Mouse (Mus musculus) intestine, embryonic 14.5 days (tissue): ENCODE measurements at regions not wholly inside any gene's neighbourhood (a gene's known extent, or its start where the extent isn't known, plus 50 kb on each side); places are given as distances from the start of the nearest gene placed in this dataset.

Source experiments
- ATAC-seq: fragments of 200-750 bp; cut with Nextera tagmentation; replicated peaks from 2 replicates; pipeline ENCODE4 v1.8.0; 2017; ENCODE audit warnings: low read depth, moderate number of reproducible peaks, moderate TSS enrichment, moderate library complexity; ENCODE audit not compliant: low FRiP score, low TSS enrichment
- DNase-seq: peaks from one replicate; pipeline ENCODE4 v3.0.0-alpha.2; 2018; ENCODE audit warnings: low spot score
- H3K27ac ChIP-seq: fragments of 300-500 bp; sonication (generic); 2 replicates; pipeline ENCODE4 v1.5.1; 2014; ENCODE audit warnings: low read depth, mild to moderate bottlenecking, control low read depth
- H3K27me3 ChIP-seq: fragments of 300-500 bp; sonication (generic); replicated peaks from 2 replicates; pipeline ENCODE4 v1.6.1; 2014; ENCODE audit warnings: low read length, control low read depth; ENCODE audit not compliant: control insufficient read depth, insufficient read depth
- H3K36me3 ChIP-seq: fragments of 300-500 bp; sonication (generic); 2 replicates; pipeline ENCODE4 v1.6.1; 2014; ENCODE audit warnings: low read length, control low read depth; ENCODE audit not compliant: control insufficient read depth, insufficient read depth
- H3K4me1 ChIP-seq: fragments of 300-500 bp; sonication (generic); replicated peaks from 2 replicates; pipeline ENCODE4 v1.6.1; 2014; ENCODE audit warnings: low read length, control low read depth, mixed read lengths; ENCODE audit not compliant: control insufficient read depth, insufficient read depth
- H3K4me2 ChIP-seq: fragments of 300-500 bp; sonication (generic); 2 replicates; pipeline ENCODE4 v1.6.1; 2014; ENCODE audit warnings: low read length
- H3K4me3 ChIP-seq: fragments of 300-500 bp; sonication (generic); 2 replicates; pipeline ENCODE4 v1.5.1; 2014; ENCODE audit warnings: low read depth, low read length, control low read depth, mixed read lengths
- H3K9ac ChIP-seq: fragments of 300-500 bp; sonication (generic); 2 replicates; pipeline ENCODE4 v1.6.1; 2014; ENCODE audit warnings: mild to moderate bottlenecking, low read length
- H3K9me3 ChIP-seq: fragments of 300-500 bp; sonication (generic); 2 replicates; pipeline ENCODE4 v1.6.1; 2016; ENCODE audit warnings: low read length, control low read depth; ENCODE audit not compliant: control insufficient read depth
- WGBS: fragments of 180-500 bp; shearing (Covaris S2); extraction: QIAGEN DNeasy Blood & Tissue Kit; methylation state at CpG from one replicate; pipeline ENCODE4 v1.1.7; 2014; 5-methylcytosine and 5-hydroxymethylcytosine counted together

GRCm38 (mm10) chr16:65742951-65743350 lies 72.1 kb upstream of the Vgll3 start:
- H3K4me3 ChIP-seq = no peak overlapping the region
- no peaks in the 10 kb centered on the region for H3K36me3 ChIP-seq
- H3K9me3 ChIP-seq = no peaks in the 10 kb centered on the region
- no peak overlapping the region for H3K9ac ChIP-seq
- H3K27me3 ChIP-seq = no peaks in the 10 kb centered on the region
- H3K4me2 ChIP-seq = no peak overlapping the region
- no peak overlapping the region for H3K27ac ChIP-seq
- no peak for DNase-seq
- ATAC-seq = no peak
- H3K4me1 ChIP-seq = no peaks in the 10 kb centered on the region

GRCm38 (mm10) chr16:65755667-65756066 lies 59.4 kb upstream of the Vgll3 start:
- no peak overlapping the region for H3K4me2 ChIP-seq
- H3K27ac ChIP-seq = no peak overlapping the region
- no peak for DNase-seq
- no peak for ATAC-seq
- WGBS = 51% methylated on average over 2 of the region's 2 CpGs
- no peaks in the 10 kb centered on the region for H3K27me3 ChIP-seq
- H3K4me3 ChIP-seq = no peak overlapping the region
- no peaks in the 10 kb centered on the region for H3K4me1 ChIP-seq
- no peaks in the 10 kb centered on the region for H3K36me3 ChIP-seq
- H3K9ac ChIP-seq = no peak overlapping the region
- no peaks in the 10 kb centered on the region for H3K9me3 ChIP-seq
